Mouse (Mus musculus) adrenal gland, postnatal 14 days (tissue): Measurements from ENCODE around the gene Hoxd8. TPM values are rescaled to one million over a fixed set of nuclear protein-coding genes. Genes with fewer than 3 reads are reported as not detected.

Source experiments
- DNase-seq: peaks from one replicate; pipeline ENCODE4 v3.0.0; 2021; ENCODE audit warnings: mixed read lengths
- total RNA-seq: library from RNA; stranded (reverse); gene quantifications from 2 replicates; pipeline ENCODE4 v1.2.3, GENCODE M21; 2021

Gene Hoxd8
- total RNA-seq, 1 experiment from 2014 or later: 24.6 TPM

DNA sequence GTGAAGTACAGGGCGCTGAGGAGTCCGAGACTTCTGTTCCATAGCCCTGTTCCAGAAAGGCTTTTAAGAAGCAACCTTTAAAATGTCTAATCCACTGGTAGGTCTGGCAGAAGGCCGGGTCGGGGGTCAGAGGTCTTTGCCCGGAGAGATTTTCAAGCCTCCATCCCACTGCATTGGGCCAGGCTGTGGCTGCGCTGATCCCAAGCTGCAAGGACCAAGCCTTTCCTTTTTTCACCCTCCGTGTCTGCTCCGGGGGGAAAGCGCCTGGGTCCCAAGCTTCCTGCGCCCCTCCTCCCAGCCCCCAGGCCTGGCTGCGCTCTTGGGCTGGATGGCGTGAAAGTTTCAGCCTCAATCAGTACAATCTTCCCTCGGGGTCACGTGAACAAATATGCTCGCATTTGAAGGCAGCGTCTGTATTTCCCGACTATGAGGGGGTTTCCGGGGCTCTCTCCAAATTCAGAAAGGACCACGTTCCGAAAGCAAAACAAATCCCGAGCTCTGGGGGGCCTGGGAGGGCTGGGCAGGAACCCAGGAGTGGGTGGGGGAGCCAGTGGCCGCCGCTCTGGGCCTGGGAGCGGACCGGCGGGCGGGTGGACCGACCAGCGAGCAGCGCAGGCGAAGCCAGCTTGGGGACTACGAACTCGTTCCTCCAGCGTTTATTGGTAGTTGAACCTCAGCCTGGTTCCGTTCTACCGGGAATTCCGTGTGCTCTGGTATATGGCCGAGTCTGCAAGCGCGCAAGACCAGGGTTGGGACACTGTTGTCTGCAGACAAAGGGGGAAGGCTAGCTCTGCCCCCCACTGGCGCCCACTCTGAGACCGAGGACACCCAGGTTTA lies 31.7 kb downstream of the Hoxd8 start:
- DNase-seq: no peak

DNA sequence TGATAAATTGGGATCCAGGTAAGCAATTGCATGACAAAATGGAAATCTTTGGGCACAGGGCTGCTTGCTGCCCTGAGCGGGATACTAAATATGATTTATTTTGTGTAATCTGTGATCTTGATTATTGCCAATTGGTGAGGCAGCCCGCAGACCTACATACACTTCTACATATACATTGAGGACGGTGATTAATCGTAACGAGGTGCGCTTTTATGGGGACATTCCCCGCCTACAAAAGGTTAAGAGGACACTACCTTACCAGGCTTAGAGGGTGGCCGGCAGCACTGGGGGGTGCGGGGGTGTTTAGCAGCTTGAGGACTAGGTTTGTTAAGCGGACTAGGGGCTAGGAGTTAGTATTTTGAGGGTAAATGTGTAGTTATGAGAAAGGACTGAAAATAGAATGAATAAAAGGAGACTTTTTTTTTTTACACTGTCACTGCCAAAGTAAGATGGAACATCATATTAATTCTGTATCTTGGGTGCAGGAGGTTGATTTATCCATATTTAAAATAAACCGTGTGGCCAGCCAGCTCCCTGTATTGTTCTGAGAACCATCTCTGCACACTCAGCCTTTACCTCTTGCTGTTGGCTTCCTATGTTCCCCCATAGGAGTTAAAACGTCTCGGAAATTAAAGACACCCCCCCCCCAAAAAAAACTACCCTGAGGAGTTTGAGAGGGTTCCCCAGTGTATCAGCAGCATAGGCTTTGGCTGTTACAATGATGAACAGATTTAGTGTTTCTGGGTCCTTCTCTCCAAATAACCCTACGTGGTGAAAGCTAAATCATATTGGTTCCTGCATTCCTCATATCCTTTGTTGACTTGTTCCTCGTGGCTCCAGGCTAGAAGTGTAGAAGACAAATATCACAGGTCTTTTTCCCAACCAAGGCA lies 32.5 kb downstream of the Hoxd8 start:
- no peak for DNase-seq

DNA sequence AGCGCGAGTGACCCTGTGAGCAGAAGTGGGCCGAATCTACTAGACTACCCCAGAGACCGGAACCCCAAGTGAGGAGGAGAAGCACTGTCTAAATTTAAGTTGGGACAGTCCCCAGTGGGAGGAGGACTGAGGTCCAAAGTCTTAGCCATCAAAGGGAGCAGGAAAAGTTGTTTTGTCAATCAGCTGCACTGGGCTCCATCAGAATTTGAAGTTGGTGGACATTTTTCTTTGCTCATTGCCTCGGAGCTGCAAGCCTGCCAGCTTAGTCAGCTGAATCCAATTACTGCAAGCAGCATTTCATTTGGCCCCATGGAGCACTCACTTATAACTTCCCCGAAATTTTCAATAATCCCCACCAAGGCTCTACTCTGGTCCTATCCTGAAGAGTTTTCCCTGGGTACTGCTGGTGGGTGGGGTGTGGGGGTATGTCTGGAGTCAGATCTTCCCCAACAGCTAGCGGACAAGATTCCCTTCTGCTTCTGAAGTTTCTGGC lies 33.2 kb downstream of the Hoxd8 start:
- no peak for DNase-seq

DNA sequence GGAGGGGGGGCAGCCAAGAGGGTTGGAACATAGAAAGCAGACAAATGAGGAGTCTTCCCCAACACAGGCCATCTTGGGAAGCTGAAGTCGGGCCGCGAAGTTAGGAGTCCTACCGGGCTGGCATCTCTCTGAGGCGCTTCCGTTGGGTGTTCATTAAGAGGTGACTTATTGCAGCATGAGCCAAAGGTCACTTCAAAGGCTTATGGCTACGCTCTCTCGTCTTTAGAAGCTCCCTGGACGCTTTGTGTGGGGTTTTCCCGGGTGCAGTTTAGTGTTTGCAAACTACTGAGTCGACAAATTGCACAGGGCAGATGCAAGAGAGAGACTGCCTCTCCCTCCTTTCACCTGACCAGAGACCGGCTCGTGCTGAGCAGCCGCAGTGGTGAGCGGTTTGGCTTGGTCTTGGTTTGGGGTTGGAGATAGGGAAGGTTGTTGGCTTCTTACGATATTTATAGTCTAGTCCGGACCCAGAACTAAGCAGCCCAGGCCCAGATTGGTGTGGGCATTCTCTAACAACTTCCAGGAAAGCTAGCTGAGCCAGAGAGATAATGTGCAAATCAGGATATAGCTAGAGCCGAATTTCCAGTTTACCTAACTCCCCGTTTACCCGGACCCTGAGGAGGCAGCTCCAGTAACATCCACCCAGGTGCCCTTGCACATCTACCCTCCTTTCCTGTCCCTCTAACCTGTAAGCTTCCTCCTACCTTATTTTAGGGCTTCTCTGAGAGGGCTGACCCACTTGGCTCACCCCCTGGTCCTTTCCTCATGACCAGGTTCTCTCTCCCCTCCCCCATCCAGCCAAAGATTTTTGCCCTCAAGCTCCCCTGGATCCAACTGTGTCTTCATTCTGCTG lies 34.4 kb downstream of the Hoxd8 start:
- peak; percentile 28 for DNase-seq

DNA sequence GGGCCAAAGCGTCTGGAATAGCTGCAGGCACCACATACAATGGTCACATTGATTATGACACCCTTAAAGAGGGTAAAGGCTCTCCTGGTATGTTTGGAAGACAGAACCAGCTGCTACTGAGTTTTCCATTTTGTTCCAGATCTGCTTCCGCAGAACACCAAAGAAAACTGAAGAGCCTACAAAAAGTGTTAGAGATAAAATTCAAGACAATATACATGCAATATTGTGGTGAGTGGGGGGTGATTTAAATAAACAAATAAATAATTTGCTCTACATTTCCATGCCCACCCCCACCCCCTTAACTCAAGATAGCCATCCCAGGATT lies 35.0 kb downstream of the Hoxd8 start:
- no peak for DNase-seq

DNA sequence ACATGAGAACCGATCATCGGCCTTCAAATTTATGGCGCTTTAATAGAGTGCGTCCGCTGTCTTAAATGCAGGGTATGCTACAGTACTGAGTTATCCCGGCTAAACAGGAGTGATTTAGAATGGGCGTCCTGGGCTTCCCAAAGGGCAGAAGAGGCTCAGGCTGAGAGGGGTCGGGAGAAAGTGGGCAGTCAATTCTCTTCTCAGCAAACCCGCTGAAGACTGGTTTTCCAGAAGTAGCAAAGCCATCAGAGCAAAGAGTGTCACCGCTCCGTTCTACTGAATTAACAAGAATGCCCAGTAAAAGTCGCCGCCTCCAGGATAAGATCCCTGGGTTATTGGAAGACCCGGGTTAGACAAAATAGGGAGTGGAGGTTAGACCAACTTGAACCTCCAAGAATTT lies 35.5 kb downstream of the Hoxd8 start:
- DNase-seq: no peak

DNA sequence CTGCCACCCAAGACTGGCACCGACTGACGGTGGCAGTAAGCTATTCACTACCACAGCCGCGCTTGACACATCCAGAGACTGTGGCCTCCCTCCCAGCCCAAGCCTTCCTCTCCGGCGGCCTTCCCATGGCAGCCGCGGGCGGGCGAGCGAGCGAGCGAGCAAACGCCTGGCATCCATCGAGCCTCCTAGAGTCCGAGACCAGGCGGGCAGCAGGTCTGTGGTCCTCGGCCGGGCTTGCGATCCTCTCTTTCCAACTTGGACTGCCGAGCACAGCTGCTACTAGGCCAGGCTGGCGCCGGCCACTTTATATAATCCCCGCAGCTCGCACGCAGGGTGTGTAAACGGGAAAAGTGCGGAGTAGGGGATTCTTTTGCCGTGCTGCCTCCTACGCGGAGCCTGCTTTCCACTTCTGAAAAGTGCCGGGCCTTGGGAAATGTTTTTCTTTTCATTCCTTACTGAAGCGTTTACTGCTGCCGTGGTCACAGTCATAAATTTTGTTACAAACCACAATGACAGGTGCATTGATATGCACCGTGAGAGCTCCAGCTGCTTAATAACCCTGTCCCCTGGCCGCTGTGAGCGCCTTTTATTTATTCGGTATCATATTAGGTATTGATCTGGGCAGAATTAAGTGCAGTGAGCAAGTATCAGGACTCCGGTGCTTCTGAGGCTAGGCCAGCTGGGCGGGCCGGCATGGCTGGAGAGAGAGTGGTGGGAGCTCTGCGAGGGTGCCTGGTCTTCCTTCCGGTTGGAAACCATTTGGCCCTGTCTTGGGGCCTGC lies 36.1 kb downstream of the Hoxd8 start:
- peak; percentile 45 for DNase-seq

DNA sequence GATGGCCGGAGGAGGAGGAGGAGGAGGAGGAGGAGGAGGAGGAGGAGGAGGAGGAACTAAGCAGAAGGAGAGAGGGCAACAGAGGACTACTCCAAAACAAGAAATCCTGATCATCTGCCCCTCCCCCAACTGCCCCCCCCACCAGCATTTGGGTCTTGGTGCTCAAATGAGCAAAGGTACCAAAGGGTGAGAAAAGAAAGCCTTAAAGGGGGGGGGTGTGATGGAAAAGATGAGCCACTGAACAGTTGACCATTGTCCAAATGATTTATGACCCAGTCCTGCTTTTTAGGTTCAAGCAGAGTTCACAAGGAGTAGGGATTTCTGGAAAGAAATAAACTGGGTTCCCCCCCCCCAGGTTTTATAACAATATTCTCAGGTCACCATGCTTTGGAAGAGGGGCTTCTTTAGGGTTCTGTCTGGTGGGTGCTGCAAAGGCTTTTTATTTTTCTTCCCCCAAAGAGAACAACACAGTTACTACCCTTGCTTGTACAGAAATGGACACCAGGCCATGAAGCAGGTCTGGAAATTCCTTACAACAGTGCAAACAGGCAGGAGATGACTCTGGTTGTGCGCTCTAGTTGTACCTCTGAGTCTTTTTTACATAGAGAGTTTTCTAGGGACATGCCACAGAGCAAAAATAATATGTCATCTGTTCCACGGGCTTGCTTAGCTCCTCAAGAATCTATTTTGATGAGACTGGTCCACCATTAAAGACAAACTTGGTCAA lies 37.0 kb downstream of the Hoxd8 start:
- no peak for DNase-seq

DNA sequence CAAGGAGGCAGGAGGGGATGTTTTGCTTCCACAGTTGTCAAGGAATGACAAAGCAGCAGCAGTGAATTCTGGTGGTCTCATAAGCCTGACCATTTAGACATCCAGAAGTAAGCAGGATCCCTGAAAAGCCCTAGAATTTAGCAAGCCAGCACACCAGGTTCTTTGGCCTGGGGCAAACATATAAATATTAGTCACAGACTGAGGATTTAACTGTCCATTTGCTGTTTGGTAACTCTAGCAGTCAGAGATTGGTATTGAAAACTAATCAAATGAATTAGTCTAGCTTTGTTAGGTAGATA lies 37.5 kb downstream of the Hoxd8 start:
- no peak for DNase-seq

DNA sequence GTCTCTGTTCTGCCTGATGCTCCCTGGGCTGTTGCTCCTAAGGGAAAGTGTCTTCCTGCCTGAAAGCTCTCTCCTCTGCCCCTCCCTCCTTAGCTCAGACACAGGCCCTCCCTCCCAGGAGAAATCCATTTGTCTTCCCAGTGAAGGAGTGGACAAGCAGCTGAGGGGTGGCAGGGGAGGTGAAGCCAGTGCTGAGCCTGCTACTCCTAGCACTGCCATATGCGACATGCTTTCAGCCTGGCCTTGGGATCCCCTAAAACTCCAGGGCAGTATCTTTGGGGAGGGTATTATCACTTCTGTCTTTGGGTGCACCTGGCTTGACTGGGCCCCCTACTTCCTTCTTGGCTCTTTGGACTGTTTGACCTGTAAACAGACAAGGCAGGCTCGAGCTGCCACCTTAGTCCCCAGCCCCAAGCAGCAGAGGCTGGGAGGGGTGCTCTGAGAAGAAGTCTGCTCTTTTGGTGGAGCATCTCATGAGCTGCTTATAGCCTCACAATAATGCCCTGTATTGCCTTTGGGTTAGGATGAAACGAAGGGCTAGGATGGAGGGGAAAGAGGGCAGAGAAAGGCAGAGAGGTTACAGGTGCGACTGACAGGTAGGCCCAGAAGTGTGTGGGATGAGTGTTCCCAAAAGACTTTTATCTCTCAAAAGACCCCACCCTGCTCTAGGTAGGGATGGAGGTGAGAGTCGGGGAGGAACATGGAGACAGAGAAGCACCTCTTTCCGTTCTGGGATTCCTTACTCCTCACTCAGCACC lies 41.3 kb downstream of the Hoxd8 start:
- DNase-seq: no peak

DNA sequence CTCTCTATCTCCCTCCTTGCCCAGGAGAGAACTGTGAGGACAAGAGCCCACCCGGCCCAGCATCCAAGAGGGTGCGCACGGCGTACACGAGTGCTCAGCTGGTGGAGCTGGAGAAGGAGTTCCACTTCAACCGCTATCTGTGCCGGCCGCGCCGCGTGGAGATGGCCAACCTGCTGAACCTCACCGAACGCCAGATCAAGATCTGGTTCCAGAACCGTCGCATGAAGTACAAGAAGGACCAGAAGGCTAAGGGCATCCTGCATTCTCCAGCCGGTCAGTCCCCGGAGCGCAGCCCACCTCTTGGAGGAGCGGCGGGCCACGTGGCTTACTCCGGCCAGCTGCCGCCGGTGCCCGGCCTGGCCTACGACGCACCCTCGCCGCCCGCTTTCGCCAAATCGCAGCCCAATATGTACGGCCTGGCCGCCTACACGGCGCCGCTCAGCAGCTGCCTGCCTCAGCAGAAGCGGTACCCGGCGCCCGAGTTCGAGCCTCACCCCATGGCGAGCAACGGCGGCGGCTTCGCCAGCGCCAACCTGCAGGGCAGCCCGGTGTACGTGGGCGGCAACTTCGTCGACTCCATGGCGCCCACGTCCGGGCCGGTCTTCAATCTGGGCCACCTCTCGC lies 42.0 kb downstream of the Hoxd8 start:
- DNase-seq: no peak

DNA sequence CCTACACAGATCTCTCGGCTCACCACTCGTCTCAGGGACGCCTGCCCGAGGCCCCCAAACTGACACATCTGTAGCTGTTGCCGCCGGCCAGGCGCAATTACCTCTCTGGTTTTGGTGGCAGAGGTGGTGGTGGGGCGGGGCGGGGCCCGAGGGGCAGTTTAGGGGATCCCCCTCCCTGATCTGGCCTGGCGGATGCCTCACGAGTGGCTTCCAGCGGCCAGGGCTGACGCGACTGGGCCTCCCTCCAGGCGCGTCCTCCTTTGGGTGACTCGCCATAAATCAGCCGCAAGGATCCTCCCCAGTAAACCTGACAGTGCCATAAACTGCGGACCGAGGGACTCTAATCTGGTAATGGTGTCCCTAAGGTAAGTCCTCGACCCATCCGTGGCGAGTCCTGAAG lies 42.6 kb downstream of the Hoxd8 start:
- DNase-seq: peak; percentile 32

DNA sequence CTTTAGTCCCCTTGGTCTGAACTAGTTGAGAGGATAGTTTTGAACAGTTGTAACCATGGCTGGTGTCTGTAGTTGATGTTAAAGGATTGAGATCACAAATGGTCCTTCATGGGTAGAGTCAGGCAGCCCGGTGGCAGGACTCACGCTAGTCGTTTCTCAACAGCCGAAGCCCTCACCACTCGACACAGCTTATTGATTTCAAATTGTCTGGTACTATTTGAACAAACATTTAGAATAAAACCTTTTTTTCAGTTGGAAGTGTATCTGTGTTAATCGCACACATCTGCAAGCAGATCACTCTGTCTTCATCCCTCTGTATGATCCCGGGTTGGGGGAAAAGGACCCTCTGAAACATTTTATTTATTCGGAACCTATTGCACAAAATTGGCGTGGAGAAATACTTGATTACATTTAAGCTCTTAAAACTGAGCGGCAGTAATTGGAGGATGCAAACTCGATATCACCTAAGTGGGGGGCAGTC lies 43.3 kb downstream of the Hoxd8 start:
- no peak for DNase-seq

DNA sequence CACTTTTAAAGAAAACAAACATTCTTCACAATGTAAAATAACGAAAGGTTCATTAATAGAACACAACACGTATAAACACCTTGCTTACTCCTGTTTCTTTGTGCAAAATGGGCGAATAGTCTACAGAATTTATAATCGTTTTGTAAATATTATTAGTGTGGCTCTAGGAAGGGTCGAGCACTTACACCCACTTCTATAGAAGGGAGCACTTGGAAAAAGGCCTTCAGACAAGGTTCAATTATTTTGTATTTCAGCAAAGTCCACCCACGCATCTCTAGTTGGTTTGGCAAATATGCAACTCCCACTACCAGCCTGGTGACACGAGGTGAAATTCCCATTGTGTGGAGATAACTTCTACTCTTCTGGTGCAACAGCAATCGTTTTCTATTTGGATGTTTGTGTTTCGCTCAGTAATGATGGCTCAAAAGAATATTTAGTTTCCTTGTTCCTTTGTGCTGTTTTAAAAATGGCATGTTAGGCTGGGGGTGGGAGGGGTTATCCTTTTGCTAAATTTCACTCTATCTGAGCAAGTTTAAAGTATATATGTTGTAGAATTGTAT lies 44.1 kb downstream of the Hoxd8 start:
- no peak for DNase-seq

DNA sequence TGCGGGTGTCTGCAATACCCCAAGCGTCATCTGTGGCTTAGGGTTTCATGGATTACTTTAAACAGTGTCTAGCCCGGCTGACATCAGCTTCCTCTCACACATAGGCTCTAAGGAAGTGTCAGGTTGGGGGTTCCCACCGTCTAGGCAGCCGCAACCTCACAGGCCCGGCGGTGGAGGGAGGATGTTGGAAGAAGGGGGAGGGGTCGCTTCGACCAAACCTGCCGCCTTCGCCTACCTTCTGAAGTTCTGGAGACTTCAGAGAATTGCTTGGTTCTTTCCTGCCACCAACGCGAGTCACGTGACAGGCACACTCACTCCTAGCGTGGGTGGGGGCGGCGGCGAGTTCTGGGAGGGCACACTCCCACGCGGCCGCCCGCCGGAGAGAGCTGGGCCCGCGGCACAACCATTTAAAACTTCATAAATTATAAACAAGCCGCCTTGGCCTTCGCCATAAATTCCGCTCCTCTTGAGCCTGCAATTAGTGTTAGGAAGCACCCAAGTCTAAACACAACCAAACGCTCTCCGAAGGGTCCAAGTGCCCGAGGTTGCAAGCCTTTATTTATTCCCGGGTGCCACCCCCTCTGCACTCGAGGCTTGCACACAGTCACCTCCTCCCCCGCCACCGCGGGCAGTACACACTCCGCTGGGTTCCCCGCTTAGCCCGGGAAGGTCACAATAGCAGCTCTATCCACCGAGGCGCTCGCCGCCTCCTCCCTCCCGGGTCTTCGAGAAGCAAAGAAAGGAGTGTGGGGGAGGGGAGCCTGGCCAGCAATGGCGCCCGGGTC lies 45.1 kb downstream of the Hoxd8 start:
- peak; percentile 54 for DNase-seq

DNA sequence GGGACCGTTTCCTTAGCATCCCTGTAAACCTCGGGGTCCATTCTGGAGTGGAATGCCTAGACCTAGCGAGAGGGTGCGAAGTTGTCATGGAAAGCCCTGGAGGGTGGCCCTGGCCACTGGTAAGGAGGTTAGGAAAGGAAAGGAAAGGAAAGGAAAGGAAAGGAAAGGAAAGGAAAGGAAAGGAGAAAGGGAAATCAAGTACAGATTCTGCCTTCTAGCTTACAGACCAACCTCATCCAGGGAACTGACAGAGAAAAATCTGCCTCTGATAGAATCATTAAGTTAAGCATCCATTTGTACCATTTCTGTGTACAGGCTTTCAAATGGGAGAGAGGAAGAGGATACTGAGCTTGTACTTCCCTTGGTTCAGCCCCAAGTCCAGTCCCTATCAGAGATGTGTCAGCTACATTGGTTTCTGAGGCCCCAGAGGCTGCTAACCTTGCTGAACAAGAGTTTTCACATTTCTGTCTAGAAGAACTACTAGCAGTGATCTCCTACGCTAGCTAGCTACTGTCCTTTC lies 46.4 kb downstream of the Hoxd8 start:
- DNase-seq: no peak

DNA sequence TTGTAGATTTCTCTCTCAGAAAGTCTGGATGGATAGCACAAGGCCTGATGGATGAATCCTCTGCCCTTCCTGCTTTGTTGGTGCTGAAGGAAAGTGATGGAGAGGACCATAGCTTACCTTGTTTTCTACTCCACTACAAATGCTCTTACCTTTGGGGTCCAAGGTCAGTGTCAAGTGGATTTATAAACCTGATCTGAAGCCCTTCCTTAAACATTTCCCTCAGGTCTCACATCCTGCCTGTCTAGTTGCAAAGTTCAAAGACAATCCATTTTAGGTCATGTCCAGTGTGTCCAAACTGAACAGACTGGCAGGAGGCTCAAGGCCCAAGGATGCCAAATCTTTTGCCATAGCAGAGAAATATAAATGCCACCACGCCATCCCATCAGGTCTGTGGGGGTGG lies 47.4 kb downstream of the Hoxd8 start:
- DNase-seq: no peak
